Mouse (Mus musculus) retina, adult 2 months (tissue): ENCODE data around the gene Itga6.
"Not testable (repeated sequence)": the region's sequence is repeated elsewhere in the genome, so short reads cannot be mapped to it uniquely, and the experiment has no call there.

Experiments
- DNase-seq: peaks from one replicate; pipeline ENCODE4 v3.0.0-alpha.2; 2012; ENCODE audit warnings: low read depth, low spot score

Gene Itga6

DNA sequence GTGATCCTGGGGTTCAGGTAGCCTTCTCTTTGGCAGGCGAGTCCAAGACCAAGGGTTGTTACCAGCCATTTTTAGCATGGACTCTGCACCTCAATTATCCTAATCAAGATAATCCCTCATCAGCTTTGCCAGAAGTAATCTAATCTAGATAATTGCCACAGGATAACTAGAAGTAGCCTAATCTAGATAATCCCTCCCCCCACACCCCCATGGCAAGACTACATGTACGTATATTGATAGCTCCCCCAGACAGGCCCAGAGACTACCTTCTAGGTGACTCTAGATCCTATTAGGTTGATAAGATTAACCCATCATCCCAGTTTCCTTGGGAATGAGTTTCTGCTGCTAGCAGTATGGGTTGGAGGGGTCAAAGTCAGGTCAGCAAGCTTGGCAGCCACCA, 146.1 kb downstream of the Itga6 start:
- DNase-seq, result no peak

DNA sequence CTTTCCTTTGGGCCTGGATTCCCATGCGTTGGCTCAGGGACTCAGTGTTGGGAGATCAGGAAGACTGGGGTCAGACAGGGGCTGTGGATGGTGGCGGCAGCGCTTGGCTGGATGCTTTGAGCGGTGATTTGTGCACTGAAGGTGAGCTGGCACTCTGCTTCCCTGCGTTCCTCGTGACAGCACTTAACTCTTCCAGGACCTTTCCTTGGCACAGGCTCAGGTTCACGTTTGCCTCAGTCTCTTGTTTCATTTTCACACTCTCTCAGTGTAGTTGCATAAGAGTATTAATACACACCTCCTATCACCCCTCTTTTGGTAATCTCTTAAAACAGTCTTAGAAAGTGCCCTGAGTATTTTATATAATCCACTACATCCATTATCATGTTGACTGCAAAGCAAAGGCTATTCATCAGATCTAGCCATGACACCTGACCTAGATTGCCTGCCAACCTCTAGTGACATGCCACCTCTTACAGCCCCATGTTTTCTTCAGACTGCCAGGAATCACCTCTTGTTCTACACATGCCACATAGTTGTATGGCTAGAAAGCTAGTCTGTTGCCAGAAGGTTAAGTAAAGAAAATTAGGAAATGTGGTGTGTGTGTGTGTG, 147.4 kb downstream of the Itga6 start:
- DNase-seq, result no peak

DNA sequence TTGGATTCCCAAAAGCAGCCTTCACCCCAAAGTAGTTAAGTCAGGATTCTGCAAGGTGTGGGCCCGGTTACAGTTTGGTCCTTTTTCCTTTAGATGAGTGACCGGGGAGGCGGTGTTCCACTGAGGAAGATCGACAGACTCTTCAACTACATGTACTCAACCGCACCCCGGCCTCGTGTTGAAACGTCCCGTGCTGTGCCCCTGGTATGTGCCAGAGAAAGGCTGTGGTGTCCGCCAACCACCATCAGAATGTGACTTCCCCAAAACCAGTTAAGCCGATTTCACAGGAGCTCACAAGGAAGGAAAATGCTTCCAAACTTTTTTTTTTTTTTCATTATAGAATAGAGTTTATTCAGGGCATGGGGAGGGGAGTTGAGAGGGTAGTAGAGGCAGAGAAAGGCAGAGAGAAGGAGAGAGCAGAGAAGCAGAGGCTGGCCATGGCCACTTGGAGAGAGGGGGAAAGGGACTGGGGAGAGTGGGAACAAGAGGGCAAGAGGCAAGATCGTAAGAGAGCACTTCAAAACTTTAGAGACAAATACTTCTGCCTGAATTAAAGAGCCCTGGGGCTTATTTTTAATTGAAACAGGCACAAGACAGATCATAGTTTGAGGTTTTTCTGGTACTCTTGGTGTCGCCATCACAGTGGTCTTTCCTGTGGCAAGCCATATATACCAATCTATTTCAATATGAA, 150.3 kb downstream of the Itga6 start:
- no peak for DNase-seq

DNA sequence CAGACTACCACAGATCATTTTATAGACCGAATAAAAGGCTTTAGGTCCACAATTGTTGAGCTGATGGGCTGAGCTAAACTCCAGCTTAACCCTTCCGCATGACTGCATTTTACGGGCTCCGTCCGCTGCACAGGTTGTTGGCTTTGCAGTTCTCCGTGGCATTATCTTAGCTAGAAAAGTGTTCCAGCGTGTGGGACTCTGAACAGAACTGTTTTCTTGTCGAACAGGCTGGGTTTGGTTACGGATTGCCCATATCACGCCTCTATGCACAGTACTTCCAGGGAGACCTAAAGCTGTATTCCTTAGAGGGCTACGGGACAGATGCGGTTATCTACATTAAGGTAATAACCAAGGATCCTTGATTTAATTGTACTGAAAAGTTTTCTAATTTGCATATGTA, 152.0 kb downstream of the Itga6 start:
- DNase-seq, result no peak

DNA sequence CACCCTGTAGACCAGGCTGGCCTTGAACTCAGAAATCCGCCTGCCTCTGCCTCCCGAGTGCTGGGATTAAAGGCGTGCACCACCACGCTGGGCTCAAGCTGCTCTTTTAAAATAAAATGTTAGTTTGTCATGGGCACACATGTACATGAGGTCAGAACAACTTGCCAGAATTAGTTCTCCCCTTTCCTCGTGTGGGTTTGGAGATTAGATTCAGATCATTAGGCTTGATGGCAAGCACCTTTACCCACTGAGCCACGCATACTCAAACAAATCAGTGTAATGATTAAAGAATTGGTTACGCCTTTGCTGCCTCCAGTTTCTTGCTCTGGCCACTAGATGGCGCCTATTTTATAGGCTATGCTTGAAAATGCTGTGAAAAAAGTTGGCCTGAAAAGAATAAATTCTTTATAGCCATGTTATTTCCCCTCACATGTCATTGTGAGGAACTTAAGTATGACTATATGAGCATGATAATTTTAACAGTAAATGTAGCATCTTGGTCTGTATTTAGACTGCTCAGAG, 153.0 kb downstream of the Itga6 start:
- DNase-seq, result no peak

DNA sequence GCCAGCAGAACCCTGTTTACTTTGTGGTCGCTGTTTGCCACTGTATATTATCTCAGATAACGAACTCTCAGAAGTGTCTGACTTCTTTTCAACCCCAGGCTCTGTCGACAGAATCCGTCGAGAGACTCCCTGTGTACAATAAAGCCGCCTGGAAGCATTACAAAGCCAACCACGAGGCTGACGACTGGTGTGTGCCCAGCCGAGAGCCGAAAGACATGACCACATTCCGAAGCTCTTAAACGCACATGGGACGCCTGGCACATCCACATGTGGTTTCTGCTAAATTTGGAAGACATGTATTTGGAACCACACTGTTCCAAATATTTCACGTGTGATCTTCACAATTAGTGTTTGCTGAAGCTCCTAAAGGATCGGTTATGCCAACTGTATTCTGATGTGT, 154.5 kb downstream of the Itga6 start:
- DNase-seq, result no peak

DNA sequence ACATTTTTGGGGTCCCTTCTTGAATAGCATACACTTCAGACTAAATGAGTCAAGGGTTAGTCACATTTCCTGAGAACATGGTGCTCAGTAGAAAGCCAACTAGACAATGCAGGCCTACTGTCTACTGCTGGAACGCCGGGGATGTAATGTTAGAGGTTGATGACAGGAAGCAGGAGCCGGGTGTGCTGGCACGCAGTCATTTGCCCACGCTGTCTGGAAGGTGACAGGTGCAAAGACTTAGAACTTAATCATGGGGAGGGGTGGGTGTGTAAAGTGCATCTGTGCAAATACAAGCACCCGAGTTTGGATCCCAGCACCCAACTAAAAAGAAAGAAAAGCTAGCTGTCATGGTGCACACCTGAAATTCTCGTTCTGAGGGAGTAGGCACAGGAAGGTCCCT, 159.7 kb downstream of the Itga6 start:
- no peak for DNase-seq

DNA sequence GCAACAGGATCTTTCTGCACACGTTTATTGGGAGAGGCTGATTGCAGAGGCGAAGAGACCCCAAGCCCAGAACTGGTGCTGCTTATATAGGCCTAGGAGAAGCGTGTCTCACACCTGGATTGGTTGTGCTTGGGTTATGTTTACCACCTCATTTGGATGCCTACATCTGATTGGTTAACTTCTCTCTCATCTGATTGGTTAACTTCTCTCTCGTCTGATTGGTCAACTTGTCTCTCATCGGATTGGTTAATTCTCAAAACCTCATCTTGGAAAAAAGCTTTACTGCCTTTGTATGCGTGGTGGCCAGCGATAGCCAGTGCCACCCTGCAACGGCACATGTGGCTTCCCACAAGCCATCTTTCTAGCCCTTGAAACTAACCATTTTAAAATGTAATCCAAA, 160.9 kb downstream of the Itga6 start:
- not testable (repeated sequence) for DNase-seq
